7 mouse cellular contexts compared by ENCODE assay signal in genomic region chr3:103172615-103173014, GRCm38 (mm10). TPM values are rescaled to one million over a fixed set of nuclear protein-coding genes. Genes with fewer than 3 reads are reported as not detected.
DNase-seq lines count a peak whose midpoint lies in the region; ATAC-seq and TF ChIP-seq lines count a peak whose summit lies in the region.

No protein-coding gene starts in this region.

- peak overlapping the region; percentile 81 for H3K4me3 ChIP-seq in lung, embryonic 15.5 days
- H3K4me3 ChIP-seq in embryonic fibroblast, embryonic 13.5 days (ENCODE audit: insufficient read depth, low read length): peak overlapping the region; percentile 91
- H3K4me3 ChIP-seq in limb, embryonic 15.5 days: peak overlapping the region; percentile 85
- H3K4me3 ChIP-seq in stomach, embryonic 16.5 days (replicated peaks; ENCODE audit: low read length): peak overlapping the region; percentile 76

- H3K9me3 ChIP-seq in lung, embryonic 15.5 days: no peaks in the 10 kb centered on the region
- no peaks in the 10 kb centered on the region for H3K9me3 ChIP-seq in limb, embryonic 15.5 days
- H3K9me3 ChIP-seq in stomach, embryonic 16.5 days (replicated peaks; ENCODE audit: control insufficient read depth, low read length): no peaks in the 10 kb centered on the region

- no peaks in the 10 kb centered on the region for H3K27me3 ChIP-seq in lung, embryonic 15.5 days
- no peaks in the 10 kb centered on the region for H3K27me3 ChIP-seq in limb, embryonic 15.5 days
- H3K27me3 ChIP-seq in stomach, embryonic 16.5 days (ENCODE audit: control insufficient read depth, insufficient read depth, low read length): no peaks in the 10 kb centered on the region

- no peak overlapping the region for H3K27ac ChIP-seq in lung, embryonic 15.5 days
- H3K27ac ChIP-seq in embryonic fibroblast, embryonic 13.5 days (ENCODE audit: insufficient read depth, low read length): no peak overlapping the region
- no peak overlapping the region for H3K27ac ChIP-seq in limb, embryonic 15.5 days
- 0 out of 2 replicates have a peak overlapping the region, but pooled peaks have one; percentile 12 for H3K27ac ChIP-seq in stomach, embryonic 16.5 days (ENCODE audit: low read length)

- H3K9ac ChIP-seq in lung, embryonic 15.5 days: peak overlapping the region; percentile 87
- no peak overlapping the region for H3K9ac ChIP-seq in limb, embryonic 15.5 days
- H3K9ac ChIP-seq in stomach, embryonic 16.5 days (ENCODE audit: low read length): peak overlapping the region; percentile 86

- no peak for DNase-seq in lung, postnatal 4 days
- no peak for DNase-seq in urinary bladder, postnatal 4 days (ENCODE audit: low spot score in 2 of 2)
- DNase-seq in kidney, adult 9 months: no peak

- TF ChIP-seq CTCF in embryonic fibroblast, embryonic 13.5 days (IDR thresholded peaks at IDR 0.05; ENCODE audit: borderline replicate concordance, insufficient read depth, low read length): no peak

- peaks cover 36% of the 10 kb centered on the region for H3K36me3 ChIP-seq in lung, embryonic 15.5 days
- H3K36me3 ChIP-seq in limb, embryonic 15.5 days: peaks cover 40% of the 10 kb centered on the region
- peaks cover 9% of the 10 kb centered on the region; the same call in 1 of the 2 replicates for H3K36me3 ChIP-seq in stomach, embryonic 16.5 days (ENCODE audit: control insufficient read depth, insufficient read depth, low read length)

- ATAC-seq in lung, embryonic 15.5 days (ENCODE audit: borderline replicate concordance, extremely low read depth, low FRiP score, low TSS enrichment): no peak
- no peak for ATAC-seq in limb, embryonic 15.5 days (ENCODE audit: insufficient number of reproducible peaks, low FRiP score, low TSS enrichment, low read depth)
- ATAC-seq in stomach, embryonic 16.5 days (ENCODE audit: insufficient read depth, low FRiP score): no peak

- H3K4me1 ChIP-seq in lung, embryonic 15.5 days: peaks cover 13% of the 10 kb centered on the region
- H3K4me1 ChIP-seq in embryonic fibroblast, embryonic 13.5 days (ENCODE audit: control insufficient read depth, insufficient read depth, low read length): no peaks in the 10 kb centered on the region
- H3K4me1 ChIP-seq in limb, embryonic 15.5 days: peaks cover 14% of the 10 kb centered on the region
- H3K4me1 ChIP-seq in stomach, embryonic 16.5 days (ENCODE audit: control insufficient read depth, insufficient read depth, low read length): peaks cover 13% of the 10 kb centered on the region

- 11% methylated on average over 5 of the region's 5 CpGs for WGBS in lung, embryonic 15.5 days
- 43% methylated on average over 5 of the region's 5 CpGs for WGBS in limb, embryonic 15.5 days
- WGBS in stomach, embryonic 16.5 days: 23% methylated on average over 5 of the region's 5 CpGs

- peak overlapping the region; percentile 65 for H3K4me2 ChIP-seq in lung, embryonic 15.5 days
- H3K4me2 ChIP-seq in limb, embryonic 15.5 days: peak overlapping the region; percentile 50
- peak overlapping the region; percentile 63 for H3K4me2 ChIP-seq in stomach, embryonic 16.5 days (ENCODE audit: low read depth, low read length)

- no peak for TF ChIP-seq POLR2A in embryonic fibroblast, embryonic 13.5 days (IDR thresholded peaks at IDR 0.05; ENCODE audit: low read depth, low read length)

RNA-seq across cellular contexts. Expression of gene Bcas2, which starts 1.2 kb away (rescaled TPM):
- polyA plus RNA-seq in lung, embryonic 15.5 days (2015; fragmentation: Nextera tagmentation; extraction: Ambion mirVana): 188 and 190 TPM in 2 replicates
- 91.1 and 111 TPM in 2 replicates for polyA plus RNA-seq in embryonic fibroblast, embryonic 13.5 days (2011; ENCODE audit: insufficient read length, low read depth, missing spikeins)
- polyA plus RNA-seq in limb, embryonic 15.5 days (2015; fragmentation: Nextera tagmentation; extraction: Ambion mirVana): 180 and 186 TPM in 2 replicates
- 177 and 186 TPM in 2 replicates for polyA plus RNA-seq in stomach, embryonic 16.5 days (2015; fragmentation: Nextera tagmentation; extraction: Ambion mirVana)
